Mouse (Mus musculus) layer of hippocampus, adult 18-20 months (tissue): Measurements from ENCODE around the gene Ldlrad3. TPM values are rescaled to one million over a fixed set of nuclear protein-coding genes. Genes with fewer than 3 reads are reported as not detected.

Experiments used
- DNase-seq, 2 experiments: peaks; one replicate each; pipeline ENCODE4 v3.0.0; 2022; ENCODE audit warnings: low spot score in 2 of 2
- total RNA-seq, 2 experiments: library from RNA; stranded (reverse); gene quantifications; 2 replicates each; pipeline ENCODE4 v1.2.3; 2021

Ldlrad3 gene
- total RNA-seq, 2 experiments from 2014 or later, result 8.8 to 9.8 TPM

DNA sequence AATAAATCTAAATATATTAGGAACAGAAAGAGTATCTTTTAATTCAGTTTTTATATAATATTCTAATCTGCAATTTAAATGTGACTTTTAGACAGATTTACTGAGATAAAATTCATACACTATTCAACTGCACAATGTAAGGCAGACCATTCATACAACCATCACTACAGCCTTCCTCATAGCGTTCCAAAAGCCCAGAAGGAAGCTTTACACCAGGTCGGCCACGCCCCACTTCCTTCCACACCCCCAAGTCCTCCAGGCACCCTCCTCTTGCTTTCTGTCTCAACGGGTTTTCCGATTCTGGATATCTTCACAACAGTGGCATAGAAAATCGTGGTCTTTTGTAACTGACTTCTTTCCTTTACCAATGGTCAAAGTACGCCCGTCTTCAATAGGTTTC lies 39.8 kb downstream of the Ldlrad3 start:
- no peak for DNase-seq

DNA sequence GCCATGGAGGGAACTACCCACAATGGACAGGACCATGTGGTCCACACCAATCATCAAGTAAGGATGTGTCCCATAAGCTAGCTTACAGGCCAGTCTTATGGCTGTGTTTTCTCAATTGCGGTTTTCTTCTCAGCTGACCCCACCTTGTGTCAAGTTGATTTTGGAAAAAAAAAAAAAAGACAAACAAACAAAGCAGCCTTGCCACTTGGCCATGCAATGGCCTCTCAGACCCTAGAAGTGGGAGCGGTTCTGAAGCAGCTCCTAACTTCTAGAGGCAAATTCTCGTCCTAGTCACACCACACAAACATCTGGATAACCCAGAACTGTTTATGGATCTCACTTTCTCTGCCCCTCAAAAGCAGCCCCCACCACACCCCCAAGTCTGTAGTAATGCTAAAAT lies 41.1 kb downstream of the Ldlrad3 start:
- no peak for DNase-seq

DNA sequence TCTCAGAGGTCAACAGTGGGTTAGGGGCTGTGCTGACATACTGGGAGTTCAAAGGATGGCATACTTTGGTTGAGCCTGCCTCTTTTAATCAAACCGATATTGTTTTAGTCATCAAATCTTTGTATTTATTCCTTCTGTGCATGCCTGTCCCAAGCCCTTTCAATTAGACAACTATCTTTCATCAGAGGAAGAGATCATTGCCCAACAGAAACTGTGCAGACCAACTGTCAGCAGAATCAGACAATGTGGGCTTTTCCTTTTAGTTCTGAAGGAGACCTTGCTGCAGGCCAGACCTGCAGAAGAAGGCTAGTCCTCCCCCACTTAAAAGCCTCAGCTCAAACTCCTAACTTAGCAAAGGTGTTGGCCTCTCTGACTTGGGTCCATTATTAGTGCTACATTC lies 41.9 kb downstream of the Ldlrad3 start:
- no peak for DNase-seq

DNA sequence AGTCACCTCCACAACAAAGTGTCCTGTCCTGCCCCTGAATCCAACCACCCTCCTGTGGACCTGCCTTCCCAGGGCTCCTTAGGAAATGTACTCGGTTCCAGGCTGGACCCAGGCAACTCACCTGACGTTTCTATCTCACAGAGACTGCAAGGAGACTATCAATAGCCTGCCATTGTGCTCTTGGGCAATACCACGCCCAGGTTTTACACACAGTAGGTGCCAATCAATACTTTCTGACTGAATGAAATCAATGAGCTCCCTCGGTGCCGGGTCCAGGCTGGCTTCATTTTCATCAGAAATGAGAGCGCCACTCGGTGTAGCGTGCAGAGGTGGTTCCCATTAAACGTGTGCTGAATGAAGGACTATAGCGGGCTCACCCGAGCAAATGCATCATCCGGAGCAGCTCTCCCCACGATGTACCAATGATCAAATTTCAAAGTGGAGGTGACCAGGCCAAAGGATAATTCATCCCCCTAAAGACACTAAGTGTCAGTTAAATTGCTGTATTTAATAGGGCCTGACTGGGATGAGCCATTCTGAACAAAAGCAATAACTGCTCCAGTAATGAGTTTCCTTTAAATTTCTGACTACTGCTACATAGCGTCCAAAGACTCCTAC lies 43.4 kb downstream of the Ldlrad3 start:
- no peak for DNase-seq

DNA sequence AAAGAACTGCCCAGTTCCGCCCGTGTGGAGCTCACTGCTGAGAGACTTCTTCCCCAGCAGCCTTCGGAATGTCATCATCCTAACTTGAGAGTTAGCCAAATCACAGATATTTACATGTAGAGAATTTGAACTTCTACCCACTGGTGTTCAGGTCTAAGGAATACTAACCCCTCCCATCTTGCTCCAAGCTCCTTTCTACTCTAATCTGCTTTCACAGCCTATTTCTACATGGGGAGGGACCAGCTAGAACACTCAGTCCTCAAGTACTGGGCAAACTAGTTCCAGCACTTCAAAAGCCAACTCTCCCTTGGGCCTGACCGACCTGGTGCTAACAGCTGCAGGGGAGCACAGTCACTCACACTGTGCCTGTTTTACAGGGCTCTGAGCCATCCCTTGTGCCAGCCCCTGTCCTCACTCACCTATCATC lies 44.0 kb downstream of the Ldlrad3 start:
- DNase-seq, result no peak

DNA sequence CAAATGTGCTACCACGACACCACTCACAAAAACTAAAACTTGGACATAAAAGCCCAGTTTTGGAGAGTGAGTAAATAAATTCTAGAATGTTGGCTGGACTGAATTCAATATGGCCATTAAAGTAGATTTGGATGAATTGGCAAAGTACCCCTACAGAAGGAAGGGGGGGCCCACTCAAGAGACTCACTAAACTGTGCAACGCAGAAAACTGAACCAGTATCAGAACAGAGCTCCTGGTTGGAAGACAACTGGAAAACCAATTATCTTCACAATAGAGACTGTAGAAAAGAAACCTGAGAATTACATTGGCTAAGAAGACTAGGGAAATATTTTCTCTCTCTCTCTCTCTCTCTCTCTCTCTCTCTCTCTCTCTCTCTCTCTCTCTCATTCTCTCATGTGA lies 45.0 kb downstream of the Ldlrad3 start:
- DNase-seq, result no peak

DNA sequence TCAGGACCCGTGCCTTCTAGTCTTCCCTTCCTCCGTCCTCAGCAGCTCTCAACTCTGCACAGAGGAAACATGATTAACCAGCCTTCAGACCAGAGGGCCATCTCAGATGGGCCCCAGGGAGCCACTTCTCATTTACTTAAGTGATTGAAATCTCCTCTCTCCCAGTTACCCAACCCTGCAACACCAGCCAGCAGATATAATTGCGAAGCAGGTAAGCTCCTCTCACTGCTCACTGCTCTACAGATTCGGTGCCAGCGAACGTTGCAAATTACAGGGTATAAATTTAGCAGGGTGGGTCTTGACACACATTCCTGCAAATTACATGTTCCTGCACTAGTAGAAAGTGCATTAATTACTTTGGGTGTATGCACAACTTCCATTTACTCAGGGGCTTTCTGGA lies 48.3 kb downstream of the Ldlrad3 start:
- no peak for DNase-seq

DNA sequence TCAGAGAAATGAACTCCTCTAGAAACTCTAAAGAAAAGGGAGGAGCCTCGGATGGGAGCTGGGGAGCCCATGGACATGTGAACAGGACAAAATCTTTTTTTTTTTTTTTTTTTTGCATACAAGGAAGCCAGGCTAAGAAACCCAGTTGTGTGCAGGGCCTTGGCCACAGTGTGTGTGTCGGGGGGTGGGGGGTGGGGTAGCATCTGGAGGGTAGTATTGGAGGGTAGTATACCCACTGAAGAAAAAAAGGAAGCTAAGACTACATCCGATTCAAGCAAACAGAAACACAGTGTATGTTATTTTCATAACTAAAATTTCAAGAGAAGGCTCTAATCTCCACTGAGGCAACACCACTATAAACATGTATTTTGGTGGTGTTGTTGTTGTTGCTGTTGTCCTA lies 50.0 kb downstream of the Ldlrad3 start:
- DNase-seq, result no peak

DNA sequence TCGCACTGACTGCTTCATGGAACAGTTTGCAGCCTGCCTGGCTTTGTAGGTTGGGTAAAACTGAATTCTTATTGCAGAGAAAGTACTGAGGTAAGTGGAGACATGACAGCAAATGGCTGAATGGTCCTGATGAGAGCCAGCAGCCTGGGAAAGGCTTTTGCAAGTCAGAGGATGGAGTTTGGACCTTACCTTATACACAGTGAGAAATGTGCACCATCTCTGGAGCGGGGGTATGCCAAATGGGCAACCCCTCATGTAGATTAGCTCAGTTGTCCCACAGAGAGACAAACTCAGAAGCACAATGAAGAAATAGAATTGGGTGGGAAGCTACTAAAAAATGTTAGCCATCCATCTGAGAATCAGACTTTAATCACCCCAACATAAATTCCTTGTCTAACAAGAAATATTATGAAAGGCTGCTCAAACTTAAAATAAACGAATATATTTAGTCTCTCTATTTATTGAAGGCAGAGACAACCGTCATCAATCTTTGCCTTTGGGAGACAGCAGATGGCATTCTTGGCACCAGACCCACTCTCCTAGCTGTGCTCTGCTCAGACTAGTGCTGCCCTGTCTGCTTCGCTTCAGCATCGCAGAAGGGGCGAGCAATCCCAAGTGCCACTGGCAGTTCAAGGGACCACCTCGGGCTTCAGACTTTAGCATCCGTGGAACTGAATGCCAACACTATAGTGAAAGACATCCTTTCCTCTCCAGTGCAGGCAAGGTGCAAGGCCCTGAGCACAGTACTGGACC lies 51.5 kb downstream of the Ldlrad3 start:
- peak; percentile 83 to 95 for DNase-seq

DNA sequence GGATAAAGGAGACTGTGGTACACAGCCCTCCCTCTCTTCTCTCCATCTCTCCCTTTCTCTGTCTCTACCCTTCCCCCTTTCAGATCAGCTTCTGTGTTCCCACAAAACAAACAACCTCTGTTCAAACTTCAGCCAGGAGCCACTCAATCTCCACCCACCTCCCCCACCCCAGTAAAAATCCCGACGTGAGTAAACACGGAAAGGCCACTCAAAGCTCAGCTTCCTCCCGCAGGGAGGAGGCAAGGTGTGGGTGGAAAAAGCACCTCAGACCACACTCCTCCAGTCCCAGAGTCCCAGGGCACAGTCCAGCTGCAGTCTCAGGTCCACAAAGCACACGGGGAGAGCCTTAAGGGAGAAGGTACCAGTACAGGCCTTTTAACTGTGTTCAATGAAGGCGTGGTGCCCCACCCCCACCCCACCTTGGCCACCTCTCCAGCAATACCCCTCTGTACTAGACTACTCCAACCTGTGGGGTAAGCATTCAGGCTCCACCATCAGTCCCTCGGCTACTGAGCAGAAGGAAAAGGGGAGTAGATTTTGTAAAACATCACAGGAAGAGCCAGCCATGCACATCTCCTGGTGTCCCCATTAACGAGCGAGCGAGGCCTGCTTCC lies 53.1 kb downstream of the Ldlrad3 start:
- DNase-seq, result no peak

DNA sequence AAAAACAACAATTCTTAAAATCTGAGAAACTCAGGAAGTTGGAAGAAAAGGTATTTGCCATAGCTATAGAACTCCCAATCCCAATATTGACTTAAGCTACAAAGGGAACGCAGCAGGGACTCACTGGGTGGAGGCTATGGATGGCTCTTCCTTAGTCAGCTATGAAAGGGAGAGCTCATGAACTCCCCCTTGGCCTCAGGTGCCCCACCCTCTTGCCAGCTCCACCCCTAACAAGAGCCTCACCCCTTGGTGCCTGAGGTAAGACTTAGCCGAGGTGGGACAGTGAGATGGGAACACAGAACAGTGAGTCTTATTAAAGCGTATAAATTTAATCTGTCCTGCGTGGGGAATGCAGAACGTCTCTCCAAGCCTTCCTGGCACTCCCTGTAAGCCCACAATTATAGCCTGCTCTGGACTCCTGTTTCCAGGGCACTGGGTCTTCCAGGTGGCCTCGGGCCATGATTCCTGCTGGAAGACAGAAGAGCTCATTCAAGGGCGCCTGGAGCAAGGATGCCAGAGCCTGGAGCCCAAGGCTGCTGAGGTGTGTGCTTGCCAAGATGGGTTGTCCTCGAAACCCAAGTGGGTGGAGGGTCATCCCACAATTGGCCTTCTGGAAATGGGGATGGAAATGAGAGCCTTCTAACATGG lies 55.9 kb downstream of the Ldlrad3 start:
- DNase-seq, result peak in 1 of 2 experiments; percentile 65

DNA sequence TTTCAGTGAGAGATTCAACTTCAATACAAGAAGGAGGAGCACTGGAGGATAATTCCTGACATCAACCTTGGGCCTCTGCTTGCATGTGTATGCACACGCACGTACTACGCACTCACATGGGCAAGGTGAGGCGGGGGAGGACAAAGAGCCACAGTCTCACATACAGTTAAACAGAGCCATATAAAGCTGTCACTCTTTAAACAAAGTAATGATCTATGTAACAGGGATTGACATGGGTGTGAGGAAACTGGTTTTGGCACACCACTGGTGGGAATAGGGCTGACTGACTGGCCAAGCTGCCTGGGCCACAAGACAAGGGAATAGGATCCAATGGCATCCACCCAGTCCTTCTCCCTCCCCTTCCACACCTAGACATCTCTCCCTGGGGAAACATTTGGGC lies 57.0 kb downstream of the Ldlrad3 start:
- DNase-seq, result no peak

DNA sequence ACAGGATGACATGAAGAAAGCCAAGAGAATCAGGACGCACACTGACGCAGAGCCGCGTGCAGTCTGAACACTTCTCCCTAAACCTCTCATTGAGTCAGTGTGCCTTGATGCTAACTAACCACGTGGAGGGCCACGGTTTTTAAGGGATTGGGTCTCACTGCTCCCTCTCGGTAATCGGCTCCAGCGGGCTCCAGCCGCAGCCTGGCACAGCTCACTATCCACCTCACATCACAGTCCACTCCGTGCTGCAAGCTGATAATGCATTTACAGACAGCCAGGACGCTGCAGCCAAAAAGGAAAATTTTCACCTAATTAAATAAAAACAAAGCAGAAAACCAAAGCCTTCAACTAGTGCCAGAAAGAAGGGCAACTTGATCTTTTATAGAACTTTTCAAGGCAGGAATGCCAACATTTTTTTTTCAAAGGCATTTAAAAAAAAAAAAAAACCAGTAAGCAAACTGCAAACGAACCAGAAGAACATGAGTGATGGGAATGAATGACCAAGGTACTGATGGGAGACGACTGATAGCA lies 57.6 kb downstream of the Ldlrad3 start:
- no peak for DNase-seq

DNA sequence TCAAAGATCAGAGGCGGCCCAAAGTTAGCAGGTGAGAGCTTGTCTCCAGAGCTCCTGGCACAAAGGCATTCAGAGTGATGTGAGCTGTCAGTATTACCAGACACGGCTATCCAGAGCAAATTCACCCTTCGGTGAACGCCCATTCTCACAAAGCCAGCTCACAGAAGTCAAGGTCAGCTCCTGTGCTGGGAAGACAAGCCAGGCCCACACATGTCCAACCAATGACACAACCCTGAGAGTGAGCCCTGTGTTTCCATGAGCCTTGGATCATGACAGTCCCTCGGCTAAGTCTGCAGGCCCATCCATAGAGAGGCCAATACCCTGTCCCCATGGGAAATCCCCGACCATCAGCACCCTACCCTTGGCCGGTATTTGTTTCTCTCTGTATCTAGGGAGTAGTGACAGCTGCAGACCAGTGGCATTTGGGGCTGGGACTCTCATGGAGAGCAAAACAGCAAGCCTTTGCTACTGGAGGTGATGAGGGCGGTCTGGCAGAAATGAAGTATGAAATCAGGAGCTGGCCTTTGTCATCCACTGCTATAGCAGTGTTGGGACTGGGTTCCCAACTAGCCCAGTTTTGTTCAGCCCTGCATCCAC lies 58.3 kb downstream of the Ldlrad3 start:
- no peak for DNase-seq

DNA sequence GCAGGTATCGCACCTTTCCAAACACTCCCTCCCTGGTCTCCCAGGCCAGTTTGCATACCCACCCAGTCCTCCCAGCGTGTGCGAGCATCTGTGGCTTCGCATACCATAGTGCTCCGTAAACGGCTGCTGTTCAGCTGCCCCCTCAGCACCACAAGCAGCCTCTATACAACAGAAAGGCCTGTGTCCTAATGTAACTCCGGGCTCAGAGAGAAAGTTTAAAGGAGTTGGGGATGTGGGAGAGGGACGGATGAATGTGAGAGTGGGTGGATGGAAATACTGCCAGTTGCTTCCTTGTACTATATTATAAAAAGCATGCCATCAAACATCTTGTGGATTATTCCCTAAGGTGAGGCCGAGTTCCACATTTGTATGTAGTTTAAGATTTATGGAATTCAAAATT lies 59.0 kb downstream of the Ldlrad3 start:
- no peak for DNase-seq

DNA sequence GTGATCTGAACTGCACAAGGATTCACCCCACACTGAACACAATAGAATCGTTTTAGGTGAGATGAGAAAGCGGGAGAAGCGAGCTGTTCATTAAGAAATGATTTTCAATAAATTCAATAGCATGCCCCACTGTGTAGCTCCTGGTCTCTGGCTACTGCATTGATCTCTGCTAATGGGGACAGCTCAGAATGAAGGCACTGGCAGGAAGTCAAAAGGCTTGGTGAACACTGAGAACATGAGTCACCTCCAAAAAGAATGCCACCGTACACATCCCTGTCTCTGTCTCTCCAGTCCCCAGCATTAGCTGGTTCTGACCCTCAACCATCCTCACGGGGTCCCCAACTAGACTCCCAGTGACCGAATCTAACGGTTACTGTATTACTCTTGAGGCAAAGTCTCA lies 60.1 kb downstream of the Ldlrad3 start:
- no peak for DNase-seq

DNA sequence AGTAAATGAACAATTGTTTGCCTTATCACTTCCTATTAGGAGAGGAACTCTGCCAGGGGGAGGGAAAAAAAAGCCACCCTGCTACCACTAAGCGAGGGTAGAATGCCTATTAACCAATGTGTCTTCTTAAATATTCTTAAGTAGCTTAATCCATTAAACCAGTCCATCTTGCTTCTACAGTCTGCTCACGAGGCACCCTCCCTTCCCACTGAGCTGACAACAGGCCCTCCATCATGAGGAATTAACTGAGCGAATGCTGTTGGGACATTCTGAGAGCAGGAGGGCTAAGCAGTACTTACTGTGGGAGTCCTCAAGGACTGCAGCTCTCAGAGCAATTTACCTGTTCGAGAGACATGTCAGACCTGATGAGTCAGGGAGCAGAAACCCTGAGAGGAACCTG lies 61.1 kb downstream of the Ldlrad3 start:
- DNase-seq, result no peak

DNA sequence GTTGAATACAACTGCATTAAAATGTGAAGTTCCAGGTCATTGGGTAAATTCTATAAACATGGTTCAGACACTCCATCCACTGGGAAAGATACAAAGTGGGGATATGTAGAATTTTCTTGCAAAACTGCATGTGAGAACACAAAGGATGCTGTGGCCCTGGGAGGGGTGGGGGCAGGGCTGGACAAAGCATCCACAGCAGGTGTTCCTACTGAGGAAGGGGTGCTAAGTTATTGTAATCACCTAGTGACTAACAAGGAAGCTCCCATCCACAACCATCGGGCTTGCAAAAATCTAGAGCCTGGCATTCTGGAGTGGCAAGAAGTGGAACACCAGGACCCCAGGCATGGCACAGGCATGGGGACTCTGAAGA lies 64.1 kb downstream of the Ldlrad3 start:
- no peak for DNase-seq

DNA sequence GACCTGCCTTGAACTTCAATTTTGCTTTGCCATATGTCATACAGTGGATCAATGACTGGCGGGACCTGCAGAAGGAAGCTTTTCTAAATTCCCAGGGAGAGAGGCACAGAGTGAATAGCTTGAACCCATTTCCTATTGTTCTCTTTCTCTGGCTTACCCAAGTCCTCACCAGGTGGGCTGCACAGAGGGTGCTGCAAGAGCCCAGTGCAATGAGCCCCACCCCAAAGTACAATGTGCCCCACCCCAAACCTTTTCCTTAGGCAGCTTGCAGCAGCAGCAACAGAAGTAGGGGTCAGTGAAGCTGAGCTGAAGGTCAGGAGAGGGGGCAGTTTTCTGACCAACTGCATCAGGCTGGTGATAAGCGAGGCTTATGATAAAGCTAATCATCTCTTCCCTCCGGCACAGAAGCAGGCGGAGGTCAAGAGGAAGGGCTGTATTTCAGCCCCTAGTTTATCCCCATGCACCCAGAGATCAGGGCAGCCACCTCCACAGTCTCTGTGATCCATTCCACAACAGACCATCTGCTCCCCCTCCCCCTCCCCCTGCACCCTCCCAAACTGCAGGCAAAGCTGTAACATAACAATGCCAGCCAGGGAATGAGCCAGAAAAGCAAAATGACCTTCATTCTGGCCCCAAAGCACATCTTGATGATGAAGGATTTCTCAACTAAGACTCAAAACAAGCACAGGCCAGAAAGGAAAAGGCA lies 64.6 kb downstream of the Ldlrad3 start:
- no peak for DNase-seq

DNA sequence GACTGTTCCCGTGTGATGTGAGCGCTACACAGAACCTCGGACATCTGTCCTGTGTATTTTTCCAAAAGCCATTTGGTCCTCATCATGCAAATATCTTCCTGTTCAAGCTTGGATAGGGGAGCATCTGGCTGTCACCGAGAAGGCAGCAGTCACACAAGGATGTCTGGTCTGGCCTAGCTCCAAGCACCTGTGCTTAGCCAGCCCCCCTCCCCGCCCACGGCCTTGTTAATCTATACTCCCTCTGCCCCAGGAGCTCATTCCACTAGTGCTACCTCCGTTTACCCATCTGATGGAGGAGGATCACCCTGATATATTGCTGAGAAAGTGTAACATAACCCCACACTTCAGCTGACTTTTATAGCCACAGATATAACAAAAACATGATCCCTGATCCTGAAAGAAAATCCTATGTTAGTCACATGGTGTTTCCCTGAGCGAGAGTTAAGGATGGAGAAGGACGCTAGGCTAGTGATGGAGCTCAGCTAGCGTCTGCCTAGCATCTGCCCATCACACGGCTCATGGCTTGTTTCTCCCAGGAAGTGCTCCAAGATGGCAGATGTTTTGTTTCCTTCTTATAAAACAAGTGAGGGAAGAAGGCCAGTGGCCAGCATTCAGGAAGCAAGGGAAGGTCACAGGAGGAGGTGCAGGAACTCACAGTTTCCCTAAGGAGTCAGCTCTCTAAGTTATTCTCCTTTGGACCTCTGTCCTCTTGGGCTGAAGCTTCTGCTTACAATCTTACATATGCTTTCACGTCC lies 66.3 kb downstream of the Ldlrad3 start:
- DNase-seq, result peak in 1 of 2 experiments; percentile 39
